Mouse (Mus musculus): ENCODE data around the gene Defa36. TPM values are rescaled to one million over a fixed set of nuclear protein-coding genes. Genes with fewer than 3 reads are reported as not detected.
"Not testable (repeated sequence)": the region's sequence is repeated elsewhere in the genome, so short reads cannot be mapped to it uniquely, and the experiment has no call there.

The Defa36 gene
- not detected in 2 replicates for polyA plus RNA-seq (2015; fragmentation: Nextera tagmentation; extraction: Ambion mirVana)

GRCm38 (mm10) chr8:21427111-21427510 lies at the start of gene Defa36:
Gene Defa36, plus strand, starts transcription at chr8:21427411.
- H3K9ac ChIP-seq (replicated peaks); ATAC-seq; H3K27ac ChIP-seq; H3K4me2 ChIP-seq (replicated peaks); H3K4me3 ChIP-seq (replicated peaks); H3K9me3 ChIP-seq; H3K27me3 ChIP-seq; H3K36me3 ChIP-seq; H3K4me1 ChIP-seq (replicated peaks): not testable (repeated sequence)
- WGBS: no CpG with 5 or more reads among the region's 1 CpGs

DNA sequence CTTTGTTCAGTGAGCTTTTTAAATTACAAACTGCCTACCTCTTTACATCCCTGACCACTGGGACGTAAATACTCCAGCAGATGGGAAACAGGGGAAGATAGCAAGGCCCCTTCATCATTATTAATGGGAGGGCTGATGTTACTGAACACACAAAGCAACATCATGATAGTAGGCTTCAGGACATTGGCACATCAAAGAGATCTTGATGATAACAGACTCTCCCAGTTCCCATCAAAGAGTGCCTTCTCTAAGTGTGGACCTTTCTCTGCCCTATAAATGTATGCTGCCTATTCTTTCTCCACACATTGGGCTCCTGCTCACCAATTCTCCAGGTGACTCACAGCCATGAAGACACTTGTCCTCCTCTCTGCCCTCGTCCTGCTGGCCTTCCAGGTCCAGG lies 49.0 kb upstream of the Defa36 start, which contains the start of gene Defa2:
Gene Defa2, plus strand, starts transcription at position 301 of the 400 bp plus-strand sequence.
- not testable (repeated sequence) for H3K36me3 ChIP-seq; H3K9me3 ChIP-seq; H3K4me2 ChIP-seq (replicated peaks); H3K27ac ChIP-seq; H3K4me1 ChIP-seq (replicated peaks); H3K27me3 ChIP-seq; ATAC-seq; H3K9ac ChIP-seq (replicated peaks); H3K4me3 ChIP-seq (replicated peaks)
- no CpG with 5 or more reads among the region's 2 CpGs for WGBS

DNA sequence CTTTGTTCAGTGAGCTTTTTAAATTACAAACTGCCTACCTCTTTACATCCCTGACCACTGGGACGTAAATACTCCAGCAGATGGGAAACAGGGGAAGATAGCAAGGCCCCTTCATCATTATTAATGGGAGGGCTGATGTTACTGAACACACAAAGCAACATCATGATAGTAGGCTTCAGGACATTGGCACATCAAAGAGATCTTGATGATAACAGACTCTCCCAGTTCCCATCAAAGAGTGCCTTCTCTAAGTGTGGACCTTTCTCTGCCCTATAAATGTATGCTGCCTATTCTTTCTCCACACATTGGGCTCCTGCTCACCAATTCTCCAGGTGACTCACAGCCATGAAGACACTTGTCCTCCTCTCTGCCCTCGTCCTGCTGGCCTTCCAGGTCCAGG lies 35.7 kb upstream of the Defa36 start, which contains the start of gene Defa33:
Gene Defa33, plus strand, starts transcription at position 301 of the 400 bp plus-strand sequence.
- not testable (repeated sequence) for H3K27me3 ChIP-seq; H3K36me3 ChIP-seq; H3K4me1 ChIP-seq (replicated peaks); H3K4me3 ChIP-seq (replicated peaks); ATAC-seq; H3K9me3 ChIP-seq; H3K4me2 ChIP-seq (replicated peaks); H3K27ac ChIP-seq; H3K9ac ChIP-seq (replicated peaks)
- no CpG with 5 or more reads among the region's 2 CpGs for WGBS

DNA sequence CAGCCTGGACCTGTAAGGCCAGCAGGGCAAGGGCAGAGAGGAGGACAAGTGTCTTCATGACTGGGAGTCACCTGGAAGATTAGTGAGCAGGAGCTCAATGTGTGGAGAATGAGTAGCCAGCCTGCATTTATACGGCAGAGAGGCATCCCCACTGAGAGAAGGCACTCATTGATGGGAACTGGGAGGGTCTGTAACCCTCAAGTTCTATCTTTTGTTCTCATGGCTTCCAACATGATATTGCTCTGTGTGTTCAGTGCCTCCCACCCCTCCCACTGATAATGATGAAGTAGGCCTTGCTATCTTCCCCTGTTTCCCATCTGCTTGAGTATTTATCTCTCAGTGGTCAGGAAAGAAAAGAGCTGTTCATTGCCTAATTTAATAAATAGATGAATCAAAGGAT lies 29.2 kb downstream of the Defa36 start, which contains the start of gene Gm7849:
Gene Gm7849, minus strand, starts transcription at position 101 of the 400 bp plus-strand sequence.
- H3K36me3 ChIP-seq; ATAC-seq; H3K4me3 ChIP-seq (replicated peaks); H3K27ac ChIP-seq; H3K4me2 ChIP-seq (replicated peaks); H3K9me3 ChIP-seq; H3K4me1 ChIP-seq (replicated peaks); H3K27me3 ChIP-seq; H3K9ac ChIP-seq (replicated peaks): not testable (repeated sequence)
- no CpG with 5 or more reads among the region's 1 CpGs for WGBS

Other genes with a start within 250 kb of the Defa36 start
- gene Defa31, start 235.8 kb upstream of the Defa36 start, polyA plus RNA-seq (2015; fragmentation: Nextera tagmentation; extraction: Ambion mirVana): not detected in 2 replicates
- not detected in 2 replicates for gene Gm15293, start 225.8 kb upstream of the Defa36 start, polyA plus RNA-seq (2015; fragmentation: Nextera tagmentation; extraction: Ambion mirVana)
- gene Gm15292, start 177.7 kb upstream of the Defa36 start, polyA plus RNA-seq (2015; fragmentation: Nextera tagmentation; extraction: Ambion mirVana): not detected in 2 replicates
- not detected in 2 replicates for gene Defa27, start 111.9 kb upstream of the Defa36 start, polyA plus RNA-seq (2015; fragmentation: Nextera tagmentation; extraction: Ambion mirVana)
- not detected in 2 replicates for gene Defa29, start 100.4 kb upstream of the Defa36 start, polyA plus RNA-seq (2015; fragmentation: Nextera tagmentation; extraction: Ambion mirVana)
- gene Defa2, start 48.9 kb upstream of the Defa36 start, polyA plus RNA-seq (2015; fragmentation: Nextera tagmentation; extraction: Ambion mirVana): not detected in 2 replicates
- gene Defa33, start 35.6 kb upstream of the Defa36 start, polyA plus RNA-seq (2015; fragmentation: Nextera tagmentation; extraction: Ambion mirVana): not detected in 2 replicates
- not detected in 2 replicates for gene Gm7849, start 29.1 kb downstream of the Defa36 start, polyA plus RNA-seq (2015; fragmentation: Nextera tagmentation; extraction: Ambion mirVana)
- gene Defa20, start 81.8 kb downstream of the Defa36 start, polyA plus RNA-seq (2015; fragmentation: Nextera tagmentation; extraction: Ambion mirVana): not detected in 2 replicates
- gene Defa32, start 101.6 kb downstream of the Defa36 start, polyA plus RNA-seq (2015; fragmentation: Nextera tagmentation; extraction: Ambion mirVana): not detected in 2 replicates
- not detected in 2 replicates for gene Defa37, start 138.0 kb downstream of the Defa36 start, polyA plus RNA-seq (2015; fragmentation: Nextera tagmentation; extraction: Ambion mirVana)
- not detected in 2 replicates for gene Defa28, start 155.6 kb downstream of the Defa36 start, polyA plus RNA-seq (2015; fragmentation: Nextera tagmentation; extraction: Ambion mirVana)
- gene Gm7861, start 167.1 kb downstream of the Defa36 start, polyA plus RNA-seq (2015; fragmentation: Nextera tagmentation; extraction: Ambion mirVana): not detected in 2 replicates
- gene Defa26, start 190.8 kb downstream of the Defa36 start, polyA plus RNA-seq (2015; fragmentation: Nextera tagmentation; extraction: Ambion mirVana): not detected in 2 replicates
- gene Defa17, start 228.4 kb downstream of the Defa36 start, polyA plus RNA-seq (2015; fragmentation: Nextera tagmentation; extraction: Ambion mirVana): not detected in 2 replicates
- gene Defa34, start 238.4 kb downstream of the Defa36 start, polyA plus RNA-seq (2015; fragmentation: Nextera tagmentation; extraction: Ambion mirVana): not detected in 2 replicates